Mouse (Mus musculus): ENCODE results near the gene Limch1.

GRCm38 (mm10) chr5:66815877-66816276, 70.2 kb downstream of the Limch1 start:
- no peak for TF ChIP-seq CHD2 (IDR thresholded peaks at IDR 0.05; ENCODE audit: low read depth, low read length)
- no peak for TF ChIP-seq ZNF384 (IDR thresholded peaks at IDR 0.05; ENCODE audit: low read depth, low read length)
